Mouse (Mus musculus) MEL (cell line): ENCODE measurements around the gene Pde1c.

Experiments used
- BHLHE40 ChIP-seq: IDR thresholded peaks from 2 replicates; pipeline ENCODE4 v1.6.1; 2012; ENCODE audit warnings: low read depth, mild to moderate bottlenecking, inconsistent platforms, low read length, improper control_type of control experiment, borderline replicate concordance
- CTCF ChIP-seq, 3 experiments: IDR thresholded peaks in 2 of 3; conservative IDR thresholded peaks in 1 of 3; 2 replicates each; pipeline ENCODE4 v1.5.1; 2011 to 2012; ENCODE audit warnings: low read length in 3 of 3, low read depth in 2 of 3, mild to moderate bottlenecking in 2 of 3, improper control_type of control experiment in 1 of 3, inconsistent platforms in 1 of 3, mixed read lengths in 1 of 3, moderate library complexity in 1 of 3; ENCODE audit not compliant: control insufficient read depth in 1 of 3, insufficient read depth in 1 of 3, poor library complexity in 1 of 3, severe bottlenecking in 1 of 3
- EP300 ChIP-seq, 2 experiments: IDR thresholded peaks; 2 replicates each; pipeline ENCODE4 v1.6.1; 2011; ENCODE audit warnings: improper control_type of control experiment in 2 of 2, low read length in 2 of 2, low read depth in 1 of 2, mild to moderate bottlenecking in 1 of 2
- ETS1 ChIP-seq: IDR thresholded peaks from 2 replicates; pipeline ENCODE4 v1.6.1; 2012; ENCODE audit warnings: low read depth, mild to moderate bottlenecking, inconsistent platforms, low read length, improper control_type of control experiment, moderate library complexity
- KAT2A ChIP-seq: conservative IDR thresholded peaks from 2 replicates; pipeline ENCODE4 v1.6.1; 2012; ENCODE audit warnings: low read depth, low read length, improper control_type of control experiment, inconsistent platforms
- MAX ChIP-seq: IDR thresholded peaks from 2 replicates; pipeline ENCODE4 v1.6.1; 2011; ENCODE audit warnings: low read length, improper control_type of control experiment
- MAZ ChIP-seq: IDR thresholded peaks from 2 replicates; pipeline ENCODE4 v1.6.1; 2012; ENCODE audit warnings: low read depth, mild to moderate bottlenecking, inconsistent platforms, low read length, improper control_type of control experiment
- MEF2A ChIP-seq: IDR thresholded peaks from 2 replicates; pipeline ENCODE4 v1.6.1; 2014; ENCODE audit warnings: low read depth, mild to moderate bottlenecking, inconsistent platforms, low read length, improper control_type of control experiment; ENCODE audit not compliant: poor library complexity, insufficient replicate concordance, severe bottlenecking; ENCODE audit errors: extremely low read depth
- MXI1 ChIP-seq: IDR thresholded peaks from 2 replicates; pipeline ENCODE4 v1.6.1; 2011; ENCODE audit warnings: mild to moderate bottlenecking, low read depth, low read length, improper control_type of control experiment
- NRF1 ChIP-seq: IDR thresholded peaks from 2 replicates; pipeline ENCODE4 v1.6.1; 2014; ENCODE audit warnings: low read depth, mild to moderate bottlenecking, inconsistent platforms, low read length, improper control_type of control experiment, moderate library complexity; ENCODE audit not compliant: poor library complexity, insufficient read depth, severe bottlenecking
- POLR2A ChIP-seq, 2 experiments: IDR thresholded peaks; 2 replicates each; pipeline ENCODE4 v1.6.1; 2011 to 2012; ENCODE audit warnings: low read length in 2 of 2, mild to moderate bottlenecking in 2 of 2, control low read depth in 1 of 2, improper control_type of control experiment in 1 of 2, low read depth in 1 of 2, moderate library complexity in 1 of 2; ENCODE audit not compliant: control insufficient read depth in 1 of 2, insufficient read depth in 1 of 2, poor library complexity in 1 of 2
- POLR2AphosphoS2 ChIP-seq: IDR thresholded peaks from 2 replicates; pipeline ENCODE4 v1.6.1; 2011; ENCODE audit warnings: low read length, improper control_type of control experiment
- RAD21 ChIP-seq: IDR thresholded peaks from 2 replicates; pipeline ENCODE4 v1.6.1; 2011; ENCODE audit warnings: mild to moderate bottlenecking, low read depth, low read length, improper control_type of control experiment
- SMC3 ChIP-seq: IDR thresholded peaks from 2 replicates; pipeline ENCODE4 v1.6.1; 2011; ENCODE audit warnings: low read depth, low read length, improper control_type of control experiment

GRCm38 (mm10) chr6:56551022-56551421, 17.9 kb downstream of the Pde1c start:
- TF ChIP-seq MXI1 (no peak), NRF1 (no peak), CTCF (IDR thresholded peaks at IDR 0.05 in 2 of 3, conservative IDR thresholded peaks at IDR 0.05 in 1 of 3; ENCODE audit: control insufficient read depth in 1 of 3, insufficient read depth in 1 of 3, low read depth in 2 of 3, low read length in 3 of 3, poor library complexity in 1 of 3, severe bottlenecking in 1 of 3) (no peak), KAT2A (no peak), BHLHE40 (no peak), POLR2A (IDR thresholded peaks at IDR 0.05; ENCODE audit: control insufficient read depth in 1 of 2, insufficient read depth in 1 of 2, low read depth in 1 of 2, low read length in 2 of 2, poor library complexity in 1 of 2) (no peak), MAX (no peak), POLR2AphosphoS2 (no peak), ETS1 (no peak), EP300 (IDR thresholded peaks at IDR 0.05; ENCODE audit: low read depth in 1 of 2, low read length in 2 of 2) (no peak), SMC3 (no peak), MEF2A (no peak), MAZ (no peak), RAD21 (no peak)
